Mouse (Mus musculus) skeletal muscle tissue, adult 2 months (tissue): ENCODE measurements around the gene Mcm3.

Source experiments
- DNase-seq: peaks from one replicate; pipeline ENCODE4 v3.0.0-alpha.2; 2012; ENCODE audit warnings: low read depth, low spot score

Mcm3 gene

DNA sequence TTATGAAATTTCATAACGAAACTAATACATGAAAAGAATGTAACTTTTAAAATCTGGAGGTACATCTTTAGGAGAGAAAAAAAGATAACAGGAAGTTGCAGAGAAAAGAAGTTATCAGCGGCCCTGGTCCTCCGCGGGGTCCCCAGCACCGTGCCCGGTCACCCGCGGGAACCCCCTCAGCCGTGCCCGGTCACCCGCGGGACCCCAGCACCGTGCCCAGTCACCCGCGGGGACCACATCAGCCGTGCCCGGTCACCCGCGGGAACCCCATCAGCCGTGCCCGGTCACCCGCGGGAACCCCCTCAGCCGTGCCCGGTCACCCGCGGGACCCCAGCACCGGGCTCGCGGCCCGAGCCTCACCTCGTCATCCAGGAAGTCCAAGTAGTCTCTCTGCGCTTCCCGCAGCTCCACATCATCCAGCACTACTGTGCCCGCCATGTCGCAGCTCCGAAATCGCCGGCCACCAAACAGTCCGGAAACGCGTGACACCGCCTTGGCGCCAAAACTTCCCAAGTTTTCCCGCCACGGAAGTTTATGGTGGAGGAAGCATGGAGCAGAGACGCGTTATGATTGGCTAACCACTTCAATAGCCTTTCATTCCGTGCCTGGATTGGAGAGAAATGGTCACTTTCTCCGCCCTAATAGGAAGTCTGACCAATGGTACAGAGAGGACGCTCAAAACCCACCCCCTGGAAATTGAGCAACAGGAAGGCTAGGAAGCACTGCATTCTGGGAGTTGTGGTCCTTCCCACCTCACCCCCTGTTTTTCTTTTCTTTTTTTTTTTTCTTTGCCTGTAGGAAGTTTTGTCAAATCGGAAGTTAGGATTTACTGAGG lies at the start of gene Mcm3:
Mcm3 (minus strand) TSS at position 542 of the 835 bp plus-strand sequence.
- peak; percentile 96 for DNase-seq

DNA sequence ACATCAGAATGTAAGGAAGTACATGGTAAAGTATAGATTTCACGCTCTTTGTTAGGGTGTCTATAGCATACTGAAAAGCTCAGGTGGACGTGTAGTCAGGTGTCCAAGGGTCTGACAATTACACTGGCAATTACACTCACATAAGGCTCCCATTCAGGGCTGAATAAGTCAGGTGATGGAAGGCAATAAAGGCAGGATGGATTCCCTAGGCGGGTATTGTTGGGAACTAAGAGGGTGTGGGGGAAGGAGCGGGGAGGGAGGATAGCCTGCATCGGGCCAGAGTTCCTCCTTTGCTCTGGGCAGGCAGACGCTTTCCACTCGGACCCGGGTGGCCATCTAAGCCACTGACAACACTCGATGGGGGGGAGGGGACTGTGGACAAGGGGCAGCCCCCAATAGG lies 47.9 kb upstream of the Mcm3 start:
- DNase-seq: no peak

GRCm38 (mm10) chr1:20867241-20867902 lies 47.3 kb upstream of the Mcm3 start:
- DNase-seq: no peak

GRCm38 (mm10) chr1:20863452-20864172 lies 43.5 kb upstream of the Mcm3 start:
- no peak for DNase-seq

GRCm38 (mm10) chr1:20861865-20862264 lies 41.8 kb upstream of the Mcm3 start:
- no peak for DNase-seq

- no peak for DNase-seq
Observed at GRCm38 (mm10) chr1:20860775-20861174, 40.7 kb upstream of the Mcm3 start.

- DNase-seq: no peak
Observed at GRCm38 (mm10) chr1:20856924-20857902, 37.1 kb upstream of the Mcm3 start.

GRCm38 (mm10) chr1:20839911-20840310 lies 19.8 kb upstream of the Mcm3 start:
- no peak for DNase-seq

- no peak for DNase-seq
Observed at GRCm38 (mm10) chr1:20836551-20837125, 16.5 kb upstream of the Mcm3 start.

GRCm38 (mm10) chr1:20833141-20833511 lies 13.0 kb upstream of the Mcm3 start:
- no peak for DNase-seq

- no peak for DNase-seq
Observed at GRCm38 (mm10) chr1:20832473-20833140, 12.5 kb upstream of the Mcm3 start.

- no peak for DNase-seq
Observed at GRCm38 (mm10) chr1:20830546-20830945, 10.4 kb upstream of the Mcm3 start.

- DNase-seq: no peak
Observed at GRCm38 (mm10) chr1:20828061-20828460, 7.9 kb upstream of the Mcm3 start.

- DNase-seq: no peak
Observed at GRCm38 (mm10) chr1:20825036-20825435, 4.9 kb upstream of the Mcm3 start.

DNA sequence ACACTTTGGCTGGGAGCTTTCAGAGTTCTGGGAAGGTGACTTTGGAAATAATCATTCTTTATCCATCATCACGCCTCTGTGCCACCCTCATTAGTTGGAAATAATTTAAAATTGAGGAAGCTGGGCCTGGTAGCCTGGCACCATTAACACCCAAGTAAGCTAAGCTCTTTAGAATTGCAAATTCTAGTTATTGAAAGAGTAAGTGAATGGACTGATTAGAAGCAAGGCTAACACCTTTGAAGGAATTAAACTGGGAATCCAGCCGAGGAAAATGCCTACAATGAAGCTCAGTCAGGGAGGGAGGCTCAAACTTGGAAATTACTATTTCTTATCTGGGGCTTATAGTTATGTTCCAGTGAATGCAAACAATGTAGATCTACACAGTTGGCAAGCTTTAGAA lies 3.8 kb upstream of the Mcm3 start:
- DNase-seq: no peak

DNA sequence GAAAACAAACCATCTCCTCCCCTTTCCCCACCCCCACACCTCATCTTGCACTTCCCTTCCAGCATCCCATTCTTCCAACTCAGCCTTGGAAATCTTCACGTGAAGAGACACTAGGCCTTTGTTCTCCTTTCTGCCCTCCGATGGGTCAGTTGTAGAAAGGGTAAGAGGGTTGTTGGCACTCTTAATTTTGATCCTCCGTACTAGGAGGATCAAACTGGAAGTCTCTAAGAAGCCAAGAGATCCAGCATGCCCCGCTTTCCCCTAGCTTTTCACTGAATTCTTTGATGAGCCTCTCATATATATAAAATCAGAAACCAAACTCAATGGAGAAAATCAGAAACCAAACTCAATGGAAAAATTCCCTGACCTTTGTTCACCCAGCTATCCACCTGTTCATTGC lies 3.4 kb upstream of the Mcm3 start:
- no peak for DNase-seq

GRCm38 (mm10) chr1:20820959-20821358 lies 847 bp upstream of the Mcm3 start:
- no peak for DNase-seq

DNA sequence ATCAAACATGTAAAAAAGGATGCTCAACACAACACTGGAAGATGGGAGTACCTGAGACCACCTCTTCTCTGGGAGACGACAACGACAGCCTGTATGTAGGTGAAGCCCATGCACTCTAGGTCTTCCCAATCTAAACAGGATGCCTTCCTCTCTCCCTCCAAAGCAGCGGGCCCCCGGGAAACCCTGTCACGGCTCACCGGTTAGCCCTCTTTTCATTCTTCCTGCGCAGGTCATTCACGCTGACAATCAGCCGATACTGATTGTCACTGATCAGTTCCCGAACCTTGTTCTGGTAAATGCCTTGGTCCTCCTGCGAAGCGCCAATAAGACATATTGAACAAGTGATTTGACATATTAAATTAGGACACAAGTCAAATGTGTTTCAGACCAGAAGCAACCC lies 2.5 kb downstream of the Mcm3 start:
- DNase-seq: no peak

DNA sequence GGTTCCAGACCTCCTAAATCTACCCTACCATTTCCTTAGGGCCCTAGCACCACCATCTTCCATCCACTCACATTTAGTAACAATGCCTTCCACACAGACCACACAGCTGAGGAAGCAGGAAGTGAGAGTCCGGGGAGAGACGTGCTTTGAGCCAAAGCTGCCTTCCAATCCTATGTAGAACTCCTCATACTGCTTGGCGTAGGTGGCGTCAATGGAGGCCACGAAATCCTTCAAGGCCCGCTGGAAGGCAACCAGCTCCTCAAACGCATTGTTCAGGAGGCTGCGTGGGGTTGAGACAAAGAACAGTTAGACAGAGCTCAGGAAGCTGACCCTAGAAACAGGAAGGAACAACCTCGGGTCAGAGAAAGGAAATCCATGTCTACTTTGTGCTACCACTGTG lies 2.9 kb downstream of the Mcm3 start:
- DNase-seq: no peak

DNA sequence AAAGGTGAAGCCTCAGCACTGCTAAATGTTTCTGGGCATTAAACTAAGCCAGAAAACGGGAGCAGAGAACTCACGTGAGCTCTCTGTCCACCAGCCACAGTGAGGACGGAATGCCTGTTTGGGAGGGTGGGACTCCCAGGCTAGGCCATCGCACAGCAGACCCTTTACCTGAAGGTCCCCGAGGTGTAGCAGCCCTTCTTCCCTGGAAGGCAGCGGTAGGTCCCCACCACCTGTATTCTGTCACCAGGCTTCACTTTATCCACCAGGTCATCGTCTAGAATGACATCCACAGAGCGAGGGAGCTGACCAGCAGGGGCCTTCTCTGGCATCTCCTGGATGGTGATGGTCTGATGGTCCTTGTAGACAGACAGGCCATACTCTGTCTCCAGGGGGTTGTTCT lies 5.6 kb downstream of the Mcm3 start:
- no peak for DNase-seq
